In genomic region chr2:153014758-153015593, GRCm38 (mm10) we compare ENCODE assay signal across 8 mouse cellular contexts. TPM values are rescaled to one million over a fixed set of nuclear protein-coding genes. Genes with fewer than 3 reads are reported as not detected.
DNase-seq lines count a peak whose midpoint lies in the region; ATAC-seq lines count a peak whose summit lies in the region.

Gene Pdrg1, minus strand, starts transcription at chr2:153015427.

- H3K4me3 ChIP-seq in heart, embryonic 10.5 days: peak within 1 kb of the TSS; percentile 89
- peak within 1 kb of the TSS; percentile 88 for H3K4me3 ChIP-seq in kidney, embryonic 15.5 days (replicated peaks)

- peaks cover 15% of the 10 kb centered on the region for H3K4me1 ChIP-seq in heart, embryonic 10.5 days
- H3K4me1 ChIP-seq in kidney, embryonic 15.5 days: peaks cover 9% of the 10 kb centered on the region

- H3K36me3 ChIP-seq in heart, embryonic 10.5 days: peaks cover 36% of the 10 kb centered on the region
- H3K36me3 ChIP-seq in kidney, embryonic 15.5 days: peaks cover 36% of the 10 kb centered on the region

- H3K9me3 ChIP-seq in heart, embryonic 10.5 days: no peaks in the 10 kb centered on the region
- no peaks in the 10 kb centered on the region for H3K9me3 ChIP-seq in kidney, embryonic 15.5 days (replicated peaks)

- peaks cover 37% of the 10 kb centered on the region for H3K27me3 ChIP-seq in heart, embryonic 10.5 days (ENCODE audit: insufficient read depth, poor library complexity, severe bottlenecking)
- H3K27me3 ChIP-seq in kidney, embryonic 15.5 days: peaks cover 9% of the 10 kb centered on the region; the same call in 1 of the 2 replicates

- peak within 1 kb of the TSS; percentile 85 for H3K4me2 ChIP-seq in kidney, embryonic 15.5 days

- WGBS in heart, embryonic 10.5 days: 1% methylated on average over 54 of the region's 54 CpGs
- under 1% methylated on average over 54 of the region's 54 CpGs for WGBS in kidney, embryonic 15.5 days

- H3K9ac ChIP-seq in kidney, embryonic 15.5 days: peak within 1 kb of the TSS; percentile 76

- ATAC-seq in erythroblast, adult 5-6 weeks (replicated peaks; ENCODE audit: low FRiP score, poor library complexity, severe bottlenecking): peak; percentile 91
- peak; percentile 96 for ATAC-seq in kidney, embryonic 15.5 days (replicated peaks; ENCODE audit: low FRiP score)
- peak; percentile 92 for ATAC-seq in monocyte, adult 5-6 weeks (replicated peaks; ENCODE audit: insufficient number of reproducible peaks, low FRiP score, low TSS enrichment, poor library complexity, severe bottlenecking)

- peak within 1 kb of the TSS; percentile 87 for H3K27ac ChIP-seq in heart, embryonic 10.5 days
- H3K27ac ChIP-seq in kidney, embryonic 15.5 days: no peak within 1 kb of the TSS

- peak; percentile 96 to 97 for DNase-seq in B cell, adult 2 months
- peak; percentile 97 for DNase-seq in brain, adult 2 months (ENCODE audit: low read depth, low spot score)
- DNase-seq in heart, embryonic 10.5 days (ENCODE audit: low spot score): peak; percentile 97
- DNase-seq in liver: peak; percentile 93
- DNase-seq in spleen, postnatal 4 days (ENCODE audit: low spot score in 2 of 2): peak; percentile 91 to 97

RNA-seq across cellular contexts. Expression of gene Pdrg1, which starts in this region (rescaled TPM):
- 5.4 and 6.5 TPM in 2 replicates for total RNA-seq in erythroblast, adult 5-6 weeks (2015; ENCODE audit: low replicate concordance)
- total RNA-seq in erythroblast, adult 5-6 weeks (2017; ENCODE audit: low replicate concordance): 2.6 and 9.6 TPM in 2 replicates
- polyA plus RNA-seq in heart, embryonic 10.5 days (2016; fragmentation: Nextera tagmentation; extraction: Ambion mirVana): 89.9 and 94.4 TPM in 2 replicates
- 111 and 112 TPM in 2 replicates for polyA plus RNA-seq in kidney, embryonic 15.5 days (2015; fragmentation: Nextera tagmentation; extraction: Ambion mirVana)
- 38.7 to 88.5 TPM (median 51.6 TPM) in 3 replicates for total RNA-seq in monocyte, adult 5-6 weeks (2017)
